Mouse (Mus musculus): ENCODE results near the gene Olfr60.

DNA sequence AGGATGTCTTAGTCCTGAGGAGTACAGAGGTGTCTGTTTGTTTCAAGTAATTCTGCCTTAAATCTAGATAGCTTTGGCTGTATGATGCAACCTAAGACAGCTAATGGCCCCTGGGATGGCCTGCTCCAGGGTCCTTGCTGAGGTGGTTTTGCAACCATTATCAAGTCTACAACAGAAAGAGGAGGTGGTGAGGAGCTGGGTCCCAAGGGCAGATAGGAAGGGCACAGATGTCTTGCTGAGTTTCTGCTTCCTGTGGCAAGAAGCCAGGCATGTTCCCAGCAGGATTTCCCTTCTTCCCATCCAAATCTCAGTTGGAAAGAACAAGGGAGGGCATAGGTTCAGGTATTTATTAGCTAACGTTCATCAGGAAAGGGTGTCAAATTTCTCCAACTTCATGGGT lies 14.8 kb upstream of the Olfr60 start, which contains the start of gene Olfr530:
- TF ChIP-seq CTCF (IDR thresholded peaks at IDR 0.05; ENCODE audit: borderline replicate concordance, insufficient read depth, low read depth, low read length) = no peak
- no peak for TF ChIP-seq POLR2A (IDR thresholded peaks at IDR 0.05; ENCODE audit: borderline replicate concordance, insufficient read depth, low read length)
